Mouse (Mus musculus) WW6 (cell line): ENCODE measurements at regions not wholly inside any gene's neighbourhood (a gene's known extent, or its start where the extent isn't known, plus 50 kb on each side); places are given as distances from the start of the nearest gene placed in this dataset.

Source experiments
- DNase-seq: peaks from one replicate; pipeline ENCODE4 v3.0.0-alpha.2; 2013; ENCODE audit warnings: low read depth, low spot score

DNA sequence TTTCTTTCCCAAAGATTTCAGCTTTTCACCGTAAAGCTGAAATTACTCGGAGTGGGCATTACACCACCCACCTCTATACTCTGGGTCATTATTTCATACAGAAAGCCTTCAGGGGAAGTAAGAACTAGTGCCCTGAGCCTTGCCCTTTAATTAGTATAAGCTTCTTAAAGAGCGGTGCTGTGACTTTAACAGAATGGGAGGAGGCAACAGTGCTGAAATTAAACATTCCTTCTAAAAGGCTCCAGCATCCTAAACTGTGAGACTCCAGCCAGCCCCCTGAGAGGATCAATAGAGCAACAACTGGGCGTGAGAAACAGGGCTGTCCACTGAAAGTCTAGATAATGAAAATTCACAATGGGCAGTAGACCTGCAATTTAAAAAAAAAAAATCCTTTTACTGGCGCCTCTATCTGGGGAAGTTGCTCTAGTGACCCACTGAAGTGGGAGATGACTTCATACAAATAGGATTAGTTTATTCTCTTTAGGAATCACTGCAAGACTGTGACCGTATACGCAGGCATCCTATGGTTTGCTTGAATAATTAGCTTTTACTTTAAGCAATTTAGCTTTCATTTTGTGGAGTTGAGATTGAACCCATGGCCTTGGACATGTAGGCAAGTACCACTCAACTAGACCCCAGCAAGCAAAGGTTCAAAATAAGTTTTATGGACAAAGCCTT, 233.9 kb downstream of the Ube2cbp start:
- no peak for DNase-seq

DNA sequence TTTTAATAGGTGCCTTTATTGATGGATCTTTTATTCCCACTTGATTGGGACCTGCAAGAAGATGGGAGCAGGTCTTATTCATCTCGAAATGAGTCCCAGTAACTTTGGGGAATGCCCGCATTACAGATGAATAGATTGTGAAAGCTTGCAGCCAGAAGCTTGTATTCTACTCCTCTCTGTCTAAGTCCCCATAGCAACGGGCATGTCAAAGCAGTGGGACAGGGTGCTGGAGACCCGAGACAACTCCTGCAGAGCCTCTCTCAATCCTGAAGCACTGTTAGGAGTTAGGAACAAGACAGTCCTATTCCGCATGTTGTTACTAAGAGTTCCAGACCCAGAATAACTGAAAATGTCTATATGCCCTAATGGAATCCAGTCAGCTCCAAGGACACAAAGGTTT, 233.1 kb downstream of the Ube2cbp start:
- no peak for DNase-seq

DNA sequence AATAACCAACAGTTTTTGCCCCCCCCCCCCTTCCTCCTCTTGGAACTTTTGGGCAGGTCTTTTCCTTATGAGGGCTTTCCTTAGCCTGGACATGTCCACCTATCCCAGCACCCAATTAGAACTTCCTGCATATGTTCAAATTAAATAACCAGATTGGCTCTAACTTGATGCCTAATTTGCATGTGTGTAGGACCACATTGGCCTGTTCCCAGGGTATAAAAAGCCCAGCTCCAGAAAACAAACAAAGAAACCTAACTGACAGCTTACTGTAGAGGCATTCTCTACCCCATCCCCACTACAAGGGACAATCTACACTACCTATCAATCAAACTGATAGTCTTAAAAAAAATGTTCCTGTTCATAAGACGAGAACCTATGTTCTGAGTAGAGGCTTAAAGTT, 232.6 kb downstream of the Ube2cbp start:
- DNase-seq, result no peak

DNA sequence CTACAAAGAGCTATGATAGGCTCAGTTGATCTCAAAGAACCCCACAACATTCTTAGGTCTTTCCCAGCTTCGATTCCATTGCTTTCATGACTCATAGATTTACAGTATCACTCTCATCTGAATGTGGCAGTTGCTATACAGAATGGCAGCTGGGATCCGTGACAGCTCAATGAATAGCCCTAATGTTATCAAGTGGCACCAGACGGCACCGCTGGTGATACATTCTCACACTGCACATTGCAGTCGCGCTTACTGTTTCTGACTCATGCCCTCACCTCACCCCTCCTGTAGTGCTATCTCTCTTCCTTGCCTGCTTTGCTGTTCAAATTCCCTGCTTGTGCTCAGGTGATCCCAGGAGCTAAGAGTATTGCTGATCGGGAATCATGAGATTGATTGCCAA, 231.0 kb downstream of the Ube2cbp start:
- no peak for DNase-seq

DNA sequence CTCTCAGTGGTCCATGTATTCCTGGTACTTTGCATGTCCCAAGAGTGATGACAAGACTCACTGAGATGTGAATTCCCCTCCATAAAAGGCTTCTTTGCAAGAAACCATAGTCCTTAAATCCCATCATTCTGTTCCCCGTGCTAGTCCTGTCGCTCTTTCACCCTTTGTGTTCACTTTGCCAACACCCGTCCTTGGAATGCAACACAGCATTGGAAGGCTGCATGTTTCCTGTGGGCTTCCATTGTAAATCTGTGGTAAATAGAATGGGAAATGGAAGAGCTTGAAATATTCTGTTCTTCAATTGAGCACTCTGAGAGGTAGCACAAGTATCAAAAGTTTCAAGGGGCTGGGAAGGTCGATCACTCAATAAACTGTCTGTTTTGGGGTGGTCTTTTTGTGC, 226.1 kb downstream of the Ube2cbp start:
- DNase-seq, result no peak

DNA sequence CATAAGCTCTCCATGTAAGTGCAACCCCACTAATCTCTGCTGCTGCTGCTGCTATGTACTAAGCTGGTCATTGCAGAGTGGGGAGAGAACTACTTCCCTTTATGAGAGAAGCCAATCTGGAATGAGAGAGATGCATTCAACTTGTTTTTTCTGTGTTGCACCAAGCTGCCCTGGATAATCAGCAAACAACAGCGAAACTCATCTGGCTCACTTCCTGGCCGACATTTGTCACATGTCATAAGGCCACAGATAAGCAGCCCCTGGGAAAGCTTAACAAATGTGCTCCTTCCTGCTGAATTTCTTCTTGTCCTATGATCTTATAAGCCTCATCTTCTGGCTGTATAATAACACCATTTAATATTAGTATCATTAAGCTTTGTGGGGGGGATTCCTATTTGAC, 224.5 kb downstream of the Ube2cbp start:
- DNase-seq, result no peak

DNA sequence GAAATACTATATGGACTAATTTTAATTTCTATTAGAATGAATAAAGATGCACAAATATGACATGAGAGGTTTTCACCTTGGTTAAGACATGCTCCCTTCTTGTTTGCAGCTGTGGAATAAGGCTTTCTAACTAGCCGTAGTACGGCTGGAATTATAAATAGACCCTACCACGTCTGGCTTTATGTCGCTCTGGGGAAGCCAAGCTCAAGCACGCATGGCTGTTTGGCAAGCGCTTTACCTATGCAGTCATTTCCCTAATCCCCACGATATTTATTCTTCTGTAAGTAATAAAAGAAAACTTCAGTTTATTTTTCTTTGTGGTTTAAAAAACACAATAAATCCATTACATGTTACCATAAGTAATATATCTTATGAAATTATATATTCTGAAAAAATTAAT, 223.9 kb downstream of the Ube2cbp start:
- no peak for DNase-seq

DNA sequence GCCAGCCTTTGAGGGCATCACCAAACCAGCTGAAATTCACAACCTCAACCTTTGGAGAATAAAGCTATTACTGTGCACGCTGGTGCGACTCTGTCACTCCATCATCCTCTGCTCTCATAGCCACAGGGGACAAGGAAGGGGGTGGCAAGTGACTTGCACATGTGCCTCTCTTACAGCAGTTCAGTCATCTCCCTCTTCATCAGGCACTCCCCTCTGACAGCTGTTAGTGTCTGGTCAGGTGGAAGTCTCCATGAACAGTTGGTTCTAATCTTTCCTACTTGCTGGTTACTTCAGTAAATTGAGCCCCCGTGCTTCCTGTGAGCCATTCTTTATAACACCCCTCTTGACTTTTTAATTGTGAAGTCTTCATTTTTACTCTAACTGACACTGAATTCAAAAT, 214.6 kb downstream of the Ube2cbp start:
- DNase-seq, result no peak

DNA sequence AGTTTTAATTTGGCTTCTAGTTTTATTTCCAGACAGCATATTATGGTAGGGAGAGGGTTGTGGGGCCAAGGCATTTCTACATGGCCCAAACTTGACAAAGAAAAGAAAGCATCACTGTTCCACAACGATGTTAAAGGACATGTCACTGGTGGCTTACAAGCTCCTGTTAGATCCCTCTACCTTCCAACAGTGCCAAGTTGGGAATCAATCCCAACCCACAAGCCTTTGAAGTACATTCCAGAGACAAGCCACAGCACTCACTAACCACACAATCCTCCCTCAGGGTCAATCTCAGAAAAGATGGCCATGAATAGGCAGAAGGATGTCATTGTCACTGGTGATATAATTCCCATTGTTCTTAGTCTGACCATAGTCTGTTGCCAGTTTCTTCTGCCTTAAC, 213.4 kb downstream of the Ube2cbp start:
- no peak for DNase-seq
